Mouse (Mus musculus): Measurements from ENCODE around the gene Gap43.
"Not testable (repeated sequence)": the region's sequence is repeated elsewhere in the genome, so short reads cannot be mapped to it uniquely, and the experiment has no call there.

DNA sequence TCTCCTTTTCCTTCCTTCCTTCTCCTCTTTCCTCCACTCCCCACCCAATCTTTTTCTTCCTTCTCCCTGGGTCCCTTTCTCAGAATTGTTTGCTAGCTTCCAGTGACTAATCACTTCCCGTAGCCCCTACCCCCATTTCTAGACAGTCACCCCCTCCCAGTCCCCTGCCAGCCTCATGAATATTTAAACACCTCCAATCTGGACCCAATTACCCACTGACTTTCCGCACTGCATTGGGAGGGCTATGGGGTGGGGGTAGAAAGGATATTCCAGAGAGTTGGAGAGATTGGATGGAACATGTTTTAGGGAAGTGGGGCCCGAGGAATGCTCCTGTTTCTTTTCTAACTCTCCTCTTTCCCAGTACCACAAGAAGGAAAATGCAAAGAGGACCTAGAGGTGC, 414 bp upstream of the Gap43 start:
- TF ChIP-seq POLR2A (IDR thresholded peaks at IDR 0.05; ENCODE audit: insufficient read length, low read depth); CEBPB (IDR thresholded peaks at IDR 0.05; ENCODE audit: insufficient read depth, poor library complexity, severe bottlenecking); E2F4 (IDR thresholded peaks at IDR 0.05; ENCODE audit: insufficient read depth); TCF3 (IDR thresholded peaks at IDR 0.05; ENCODE audit: insufficient read length, low read depth); POLR2AphosphoS2 (IDR thresholded peaks at IDR 0.05; ENCODE audit: insufficient read length, low read depth); MAX (IDR thresholded peaks at IDR 0.05; ENCODE audit: low read depth); USF1 (IDR thresholded peaks at IDR 0.05; ENCODE audit: low read depth); REST (IDR thresholded peaks at IDR 0.05; ENCODE audit: insufficient read depth, insufficient read length); TCF12 (IDR thresholded peaks at IDR 0.05; ENCODE audit: insufficient read depth, poor library complexity, severe bottlenecking); MYOG (IDR thresholded peaks at IDR 0.05; ENCODE audit: control insufficient read depth in 1 of 3, insufficient read depth in 1 of 3, insufficient read length in 2 of 3, low read depth in 2 of 3); SRF (IDR thresholded peaks at IDR 0.05; ENCODE audit: control insufficient read depth, insufficient read length, low read depth): not testable (repeated sequence)
